Mouse (Mus musculus) neural tube, embryonic 11.5 days (tissue): ENCODE measurements at regions not wholly inside any gene's neighbourhood (a gene's known extent, or its start where the extent isn't known, plus 50 kb on each side); places are given as distances from the start of the nearest gene placed in this dataset.

Experiments
- ATAC-seq: fragments of 200-750 bp; cut with Nextera tagmentation; 2 replicates; pipeline ENCODE4 v1.8.0; 2017; ENCODE audit warnings: moderate number of reproducible peaks, mild to moderate bottlenecking, moderate TSS enrichment, moderate library complexity; ENCODE audit not compliant: insufficient read depth, low FRiP score, low TSS enrichment
- DNase-seq: peaks from one replicate; pipeline ENCODE4 v3.0.0-alpha.2; 2015; ENCODE audit warnings: low spot score
- H3K27ac ChIP-seq: fragments of 300-500 bp; sonication (generic); 2 replicates; pipeline ENCODE4 v1.5.1; 2014; ENCODE audit warnings: low read depth, mild to moderate bottlenecking, low read length
- H3K27me3 ChIP-seq: fragments of 300-500 bp; sonication (generic); 2 replicates; pipeline ENCODE4 v1.6.1; 2014; ENCODE audit warnings: mild to moderate bottlenecking, low read length, mixed read lengths; ENCODE audit not compliant: control insufficient read depth, insufficient read depth
- H3K36me3 ChIP-seq: fragments of 300-500 bp; sonication (generic); 2 replicates; pipeline ENCODE4 v1.6.1; 2014; ENCODE audit warnings: mild to moderate bottlenecking, low read length, moderate library complexity, mixed read lengths; ENCODE audit not compliant: control insufficient read depth, insufficient read depth
- H3K4me1 ChIP-seq: fragments of 300-500 bp; sonication (generic); 2 replicates; pipeline ENCODE4 v1.6.1; 2014; ENCODE audit warnings: low read length, mixed read lengths; ENCODE audit not compliant: control insufficient read depth, insufficient read depth
- H3K4me2 ChIP-seq: fragments of 300-500 bp; sonication (generic); 2 replicates; pipeline ENCODE4 v1.6.1; 2014; ENCODE audit warnings: low read depth, mild to moderate bottlenecking, moderate library complexity
- H3K4me3 ChIP-seq: fragments of 300-500 bp; sonication (generic); 2 replicates; pipeline ENCODE4 v1.5.1; 2014; ENCODE audit warnings: low read depth, low read length
- H3K9ac ChIP-seq: fragments of 300-500 bp; sonication (generic); 2 replicates; pipeline ENCODE4 v1.6.1; 2014; ENCODE audit warnings: mild to moderate bottlenecking, low read length
- H3K9me3 ChIP-seq: fragments of 300-500 bp; sonication (generic); 2 replicates; pipeline ENCODE4 v1.6.1; 2016; ENCODE audit warnings: low read length; ENCODE audit not compliant: control insufficient read depth
- WGBS: fragments of 180-500 bp; shearing (Covaris S2); extraction: QIAGEN DNeasy Blood & Tissue Kit; methylation state at CpG from one replicate; pipeline ENCODE4 v1.1.7; 2014; 5-methylcytosine and 5-hydroxymethylcytosine counted together

- Histone ChIP-seq H3K4me3 (no peak overlapping the region), H3K36me3 (no peaks in the 10 kb centered on the region), H3K27ac (no peak overlapping the region), H3K4me1 (0 out of 2 replicates have a peak, but pooled peaks cover 4% of the 10 kb centered on the region), H3K27me3 (no peaks in the 10 kb centered on the region), H3K9me3 (no peaks in the 10 kb centered on the region), H3K9ac (no peak overlapping the region), H3K4me2 (no peak overlapping the region)
- DNase-seq (no peak), ATAC-seq (no peak)
- WGBS, result 70% methylated on average over 4 of the region's 4 CpGs
Observed at GRCm38 (mm10) chr2:179043671-179044070, 398.6 kb upstream of the Cdh4 start.

DNA sequence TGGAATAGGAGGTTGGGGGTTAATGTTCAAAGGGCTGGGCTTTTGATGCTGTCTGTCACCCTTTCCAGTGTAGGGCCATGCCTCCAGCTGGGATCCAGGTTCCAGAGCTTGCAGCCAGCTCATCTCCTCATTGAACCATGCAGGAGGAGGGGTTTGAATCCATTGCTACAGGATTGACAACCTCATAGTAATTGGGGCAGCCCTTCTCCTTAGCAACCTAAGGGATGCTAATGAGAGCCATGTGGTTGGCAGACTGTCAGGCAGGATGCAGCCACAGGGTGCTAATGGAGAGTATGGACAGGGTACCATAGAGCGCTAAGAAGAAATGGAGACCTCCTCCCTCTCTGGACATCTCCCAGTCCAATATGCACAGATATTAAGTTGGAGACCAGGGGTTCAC lies 396.9 kb upstream of the Cdh4 start:
- Histone ChIP-seq H3K4me1 (0 out of 2 replicates have a peak, but pooled peaks cover 4% of the 10 kb centered on the region), H3K4me3 (no peak overlapping the region), H3K9ac (no peak overlapping the region), H3K9me3 (no peaks in the 10 kb centered on the region), H3K27me3 (no peaks in the 10 kb centered on the region), H3K4me2 (no peak overlapping the region), H3K36me3 (no peaks in the 10 kb centered on the region), H3K27ac (no peak overlapping the region)
- 45% methylated on average over 1 of the region's 1 CpGs for WGBS
- peak; percentile 45; the same call in 1 of the 2 replicates for ATAC-seq
- DNase-seq, result no peak

DNA sequence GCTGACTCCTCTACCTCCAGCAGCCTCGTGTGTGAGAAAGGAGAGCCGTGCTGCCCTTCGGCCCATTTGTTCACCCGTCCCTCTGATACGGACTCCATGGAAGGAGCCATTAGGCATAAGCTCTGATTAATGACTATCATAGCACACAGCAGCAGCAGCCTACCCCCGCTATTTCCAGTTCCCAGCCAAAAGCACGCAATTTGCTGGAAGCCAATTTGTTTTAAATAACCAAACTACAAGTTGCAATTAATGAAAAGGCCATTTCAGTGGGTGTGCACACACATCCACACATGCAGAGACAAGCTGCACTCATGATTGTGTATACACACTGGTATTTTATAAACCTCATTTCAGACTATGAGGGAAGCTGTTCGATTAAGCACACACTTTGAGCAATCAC lies 387.8 kb upstream of the Cdh4 start:
- Histone ChIP-seq H3K27ac (no peak overlapping the region), H3K9ac (no peak overlapping the region), H3K4me2 (no peak overlapping the region), H3K4me3 (no peak overlapping the region), H3K4me1 (no peaks in the 10 kb centered on the region), H3K36me3 (no peaks in the 10 kb centered on the region), H3K9me3 (no peaks in the 10 kb centered on the region), H3K27me3 (no peaks in the 10 kb centered on the region)
- ATAC-seq, result no peak
- 69% methylated on average over 8 of the region's 8 CpGs for WGBS
- no peak for DNase-seq

DNA sequence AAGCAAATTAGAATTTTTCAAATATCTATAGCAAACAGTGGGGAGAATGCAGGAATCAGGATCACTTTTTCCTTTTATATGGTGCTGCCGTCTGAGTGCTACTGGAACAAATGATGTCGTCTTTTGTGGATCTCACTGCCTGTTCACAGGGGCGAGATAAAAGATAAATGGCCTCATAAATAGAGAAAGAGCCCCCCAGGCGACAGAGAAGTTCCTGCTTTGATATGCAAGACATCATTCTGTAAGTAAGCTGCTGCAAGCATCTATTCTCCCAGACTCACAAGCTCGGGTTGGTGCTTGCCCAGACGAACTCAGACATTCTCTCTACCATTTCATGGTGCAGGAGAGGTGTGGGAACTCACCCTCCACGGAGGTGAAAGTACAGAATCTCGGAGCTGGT lies 377.6 kb upstream of the Cdh4 start:
- H3K4me2 ChIP-seq, result no peak overlapping the region
- no peaks in the 10 kb centered on the region for H3K27me3 ChIP-seq
- H3K36me3 ChIP-seq, result no peaks in the 10 kb centered on the region
- WGBS, result 16% methylated on average over 8 of the region's 8 CpGs
- peaks cover 6% of the 10 kb centered on the region; the same call in 1 of the 2 replicates for H3K4me1 ChIP-seq
- no peak overlapping the region for H3K4me3 ChIP-seq
- peak; percentile 35; the same call in 1 of the 2 replicates for ATAC-seq
- DNase-seq, result peak; percentile 43
- H3K9ac ChIP-seq, result no peak overlapping the region
- no peak overlapping the region for H3K27ac ChIP-seq
- no peaks in the 10 kb centered on the region for H3K9me3 ChIP-seq

DNA sequence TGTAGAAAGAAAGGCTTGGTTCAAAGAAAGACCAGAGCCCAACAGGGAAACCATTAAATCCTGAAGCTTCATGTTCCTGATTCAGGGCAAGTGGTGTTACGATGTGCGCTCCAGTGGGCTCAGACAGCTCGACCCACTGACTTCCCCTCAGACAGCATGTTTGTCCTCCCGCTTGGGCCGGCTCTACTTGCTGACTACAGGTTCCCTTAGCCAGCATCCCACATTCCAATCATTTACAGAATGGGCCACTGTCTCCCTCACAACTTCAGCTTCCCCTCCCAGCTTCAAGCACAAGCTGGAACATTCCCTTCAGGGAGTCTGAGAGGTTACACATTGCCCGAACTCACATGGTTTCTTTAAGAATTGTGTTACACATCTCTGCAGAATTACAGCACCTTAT lies 372.7 kb upstream of the Cdh4 start:
- H3K4me3 ChIP-seq, result no peak overlapping the region
- DNase-seq, result no peak
- no peak overlapping the region for H3K9ac ChIP-seq
- peaks cover 6% of the 10 kb centered on the region; the same call in 1 of the 2 replicates for H3K4me1 ChIP-seq
- no peak overlapping the region for H3K4me2 ChIP-seq
- H3K36me3 ChIP-seq, result no peaks in the 10 kb centered on the region
- H3K9me3 ChIP-seq, result no peaks in the 10 kb centered on the region
- no peak for ATAC-seq
- 76% methylated on average over 6 of the region's 6 CpGs for WGBS
- H3K27ac ChIP-seq, result no peak overlapping the region
- H3K27me3 ChIP-seq, result no peaks in the 10 kb centered on the region

DNA sequence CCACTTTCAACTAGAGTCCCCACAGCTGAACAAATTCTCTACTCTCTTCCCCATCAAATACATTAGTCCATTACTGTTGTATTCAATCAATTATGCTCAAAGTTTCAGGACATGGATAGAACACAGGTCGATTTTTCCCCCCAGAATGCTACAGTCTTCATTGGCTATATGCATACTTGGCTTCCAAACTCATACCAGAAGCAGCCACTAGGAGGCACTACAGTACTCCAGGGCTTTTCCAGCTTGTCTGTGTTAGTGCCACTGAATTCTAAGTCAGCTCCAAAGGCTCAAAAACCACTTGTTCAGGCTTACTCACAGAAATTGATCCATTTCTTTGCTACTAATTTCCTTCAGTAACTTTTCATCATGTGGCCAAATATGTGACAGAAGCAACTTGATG lies 371.9 kb upstream of the Cdh4 start:
- H3K4me2 ChIP-seq, result no peak overlapping the region
- H3K9ac ChIP-seq, result no peak overlapping the region
- no peaks in the 10 kb centered on the region for H3K36me3 ChIP-seq
- H3K4me3 ChIP-seq, result no peak overlapping the region
- no peaks in the 10 kb centered on the region for H3K27me3 ChIP-seq
- no peaks in the 10 kb centered on the region for H3K9me3 ChIP-seq
- DNase-seq (peak; percentile 50), ATAC-seq (no peak)
- H3K27ac ChIP-seq, result no peak overlapping the region
- 60% methylated on average over 1 of the region's 1 CpGs for WGBS
- no peaks in the 10 kb centered on the region for H3K4me1 ChIP-seq

DNA sequence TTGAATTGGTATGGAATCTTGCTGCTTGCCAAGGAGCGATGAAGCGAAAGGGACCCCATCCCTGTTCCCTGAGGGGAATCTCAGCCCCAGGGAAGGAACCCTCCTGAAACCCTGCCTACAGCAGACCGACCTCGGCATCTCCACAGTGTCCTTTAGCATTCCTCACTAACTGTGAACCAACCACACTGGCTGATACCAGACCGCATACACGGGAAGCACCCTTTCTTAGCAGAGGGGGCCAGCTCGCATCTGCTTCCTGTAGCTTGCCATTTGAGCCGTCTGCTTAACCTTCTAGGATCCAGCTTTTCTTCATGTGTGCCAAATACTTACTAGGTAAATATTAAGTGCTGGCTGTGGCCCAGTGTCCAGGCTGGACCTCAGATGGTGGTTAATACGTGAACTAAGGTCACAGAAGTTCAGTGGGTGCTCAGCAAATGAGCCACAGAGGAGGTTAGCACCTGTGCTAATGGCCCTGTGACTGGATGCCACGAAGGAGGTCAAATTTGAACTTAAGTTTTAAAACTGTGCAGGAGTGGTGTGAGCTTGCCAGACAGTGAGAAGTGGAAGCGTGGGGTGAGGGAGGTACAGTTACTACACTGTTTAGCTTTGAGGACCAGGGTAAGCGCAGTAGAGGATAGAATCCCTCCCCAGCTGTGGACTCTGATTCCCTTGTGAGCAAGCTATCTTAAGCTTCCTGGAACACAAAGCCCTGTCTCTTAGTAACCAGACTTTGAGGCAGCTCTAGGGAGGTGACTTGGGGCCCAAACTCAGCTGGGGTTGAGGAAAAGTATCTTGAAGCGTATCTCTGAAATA lies 361.6 kb upstream of the Cdh4 start:
- H3K4me1 ChIP-seq, result no peaks in the 10 kb centered on the region
- H3K27ac ChIP-seq, result no peak overlapping the region
- ATAC-seq, result no peak
- no peaks in the 10 kb centered on the region for H3K36me3 ChIP-seq
- H3K4me2 ChIP-seq, result no peak overlapping the region
- 85% methylated on average over 13 of the region's 13 CpGs for whole genome bisulfite sequencing
- no peaks in the 10 kb centered on the region for H3K9me3 ChIP-seq
- H3K27me3 ChIP-seq, result no peaks in the 10 kb centered on the region
- no peak overlapping the region for H3K4me3 ChIP-seq
- no peak overlapping the region for H3K9ac ChIP-seq
- no peak for DNase-seq

DNA sequence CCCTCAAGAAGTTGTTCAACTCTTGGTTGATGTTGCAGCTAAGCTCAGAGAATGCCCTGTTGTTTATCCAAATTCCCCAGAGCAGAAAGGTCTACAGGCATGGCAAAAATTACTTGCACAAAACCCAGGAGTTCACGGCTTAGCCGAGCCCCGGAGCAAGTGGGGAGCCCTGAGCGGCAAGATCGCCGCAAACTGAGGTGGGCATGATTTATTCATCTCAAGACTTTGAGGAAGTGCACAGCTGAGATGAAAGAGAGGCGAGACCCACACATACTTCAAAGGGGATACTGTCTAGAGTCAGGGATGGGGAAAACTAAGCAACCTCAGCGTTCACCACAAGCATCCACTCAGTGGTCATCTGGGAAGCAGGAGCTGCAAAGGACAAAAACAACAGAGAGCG lies 355.3 kb upstream of the Cdh4 start:
- WGBS, result 83% methylated on average over 9 of the region's 9 CpGs
- no peak for ATAC-seq

DNA sequence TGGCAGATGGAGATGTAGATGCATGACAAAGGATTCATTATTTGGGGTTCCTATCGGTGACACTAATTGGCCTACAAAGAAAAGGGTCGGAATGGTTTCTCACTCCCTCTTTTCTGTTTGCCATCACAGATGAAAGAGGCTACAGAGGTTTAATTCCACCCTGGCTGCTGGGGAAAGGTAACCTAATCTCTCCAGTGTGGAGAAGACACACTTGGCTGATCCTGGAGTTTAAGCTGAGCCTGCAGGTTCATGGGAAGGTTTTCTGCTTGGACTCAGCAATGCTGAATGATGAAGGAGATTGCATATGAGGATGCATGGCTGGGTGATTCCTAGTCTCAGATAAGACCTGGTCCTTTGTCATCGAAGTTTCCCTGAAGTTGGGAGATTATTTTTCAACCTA lies 350.8 kb upstream of the Cdh4 start:
- no peaks in the 10 kb centered on the region for H3K27me3 ChIP-seq
- no peak overlapping the region for H3K4me2 ChIP-seq
- no peak overlapping the region for H3K4me3 ChIP-seq
- H3K4me1 ChIP-seq, result no peaks in the 10 kb centered on the region
- H3K27ac ChIP-seq, result no peak overlapping the region
- DNase-seq (no peak), ATAC-seq (no peak)
- no peak overlapping the region for H3K9ac ChIP-seq
- 63% methylated on average over 3 of the region's 3 CpGs for WGBS
- H3K36me3 ChIP-seq, result no peaks in the 10 kb centered on the region
- H3K9me3 ChIP-seq, result no peaks in the 10 kb centered on the region

More for the DNA sequence above, 355.3 kb upstream of the Cdh4 start:
- DNase-seq, result no peak
- Histone ChIP-seq H3K4me2 (no peak overlapping the region), H3K4me3 (no peak overlapping the region), H3K27me3 (no peaks in the 10 kb centered on the region), H3K27ac (no peak overlapping the region), H3K9me3 (no peaks in the 10 kb centered on the region), H3K4me1 (no peaks in the 10 kb centered on the region), H3K36me3 (no peaks in the 10 kb centered on the region), H3K9ac (no peak overlapping the region)
